Mouse (Mus musculus): ENCODE data around the gene Hsd17b12. TPM values are rescaled to one million over a fixed set of nuclear protein-coding genes. Genes with fewer than 3 reads are reported as not detected.

The Hsd17b12 gene
- polyA plus RNA-seq, 1 experiment from 2014 or later = 121 TPM

Other genes starting within 250 kb of the Hsd17b12 start
- gene Gm13889, start 200.8 kb downstream of the Hsd17b12 start, polyA plus RNA-seq (2016; fragmentation: Nextera tagmentation; extraction: Ambion mirVana) = 3.0 and 4.0 TPM in 2 replicates
- gene Gm27027, start 161.6 kb downstream of the Hsd17b12 start, polyA plus RNA-seq (2016; fragmentation: Nextera tagmentation; extraction: Ambion mirVana) = not detected in 2 replicates
- gene Alkbh3, start 147.2 kb downstream of the Hsd17b12 start, polyA plus RNA-seq (2016; fragmentation: Nextera tagmentation; extraction: Ambion mirVana) = 57.5 and 58.7 TPM in 2 replicates
- gene Ttc17, start 248.7 kb upstream of the Hsd17b12 start, polyA plus RNA-seq (2016; fragmentation: Nextera tagmentation; extraction: Ambion mirVana) = 13.4 and 13.9 TPM in 2 replicates

All from hindbrain, embryonic 10.5 days (tissue).